Mouse (Mus musculus) T-helper 1 cell (primary cell): ENCODE data around the gene Slco1a5.
"Not testable (repeated sequence)": the region's sequence is repeated elsewhere in the genome, so short reads cannot be mapped to it uniquely, and the experiment has no call there.

ENCODE experiments used
- in situ Hi-C: fragments of 300-600 bp; cut with MboI, MseI; formaldehyde crosslinking; loops from one replicate; pipeline ENCODE4 v1.15.1; 2025; ENCODE audit warnings: high pct_unique_total_duplicates

The Slco1a5 gene

DNA sequence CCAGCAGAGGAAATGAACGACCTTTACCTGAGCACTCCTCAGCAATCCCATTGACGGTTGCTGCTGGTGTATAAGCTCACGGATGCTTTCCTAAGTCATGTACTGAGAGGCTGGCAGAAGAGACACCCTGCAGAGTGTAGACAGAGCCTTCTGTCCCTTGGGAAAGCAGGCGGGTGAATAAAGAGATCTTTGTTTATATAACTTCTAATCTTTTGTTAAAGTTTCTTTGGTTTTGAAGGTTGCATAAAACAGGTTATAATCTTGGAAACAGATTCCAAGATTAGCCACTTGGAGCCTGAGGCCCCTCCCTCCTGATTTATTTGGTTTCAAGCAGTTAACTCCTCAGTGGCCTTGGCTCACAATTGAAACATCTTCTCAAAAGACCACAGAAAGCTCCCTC is at the start of gene Slco1a5:
Gene Slco1a5 (minus strand): TSS at position 101 of the 400 bp plus-strand sequence.
- in situ Hi-C loops, result no loop called here

DNA sequence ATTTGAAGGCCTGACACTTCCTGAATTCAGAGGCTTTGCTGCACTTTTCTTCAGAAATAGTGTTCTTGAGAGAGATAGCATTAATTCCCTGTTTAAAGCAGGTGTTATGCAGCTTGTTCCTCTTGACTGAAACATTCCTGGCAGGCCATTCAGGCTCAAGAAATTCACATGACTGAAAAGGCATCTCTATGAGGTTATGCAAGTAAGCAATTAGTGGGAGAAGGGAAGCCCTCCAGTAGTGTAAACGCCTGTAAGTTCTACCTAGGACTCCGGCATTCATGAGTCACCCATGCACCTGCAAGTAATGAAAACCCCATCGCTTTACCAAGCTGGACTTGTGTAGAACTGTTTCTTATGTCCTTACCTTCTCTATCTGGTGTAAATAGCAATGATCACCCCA is 46.8 kb upstream of the Slco1a5 start:
- in situ Hi-C loops, result no loop called here

DNA sequence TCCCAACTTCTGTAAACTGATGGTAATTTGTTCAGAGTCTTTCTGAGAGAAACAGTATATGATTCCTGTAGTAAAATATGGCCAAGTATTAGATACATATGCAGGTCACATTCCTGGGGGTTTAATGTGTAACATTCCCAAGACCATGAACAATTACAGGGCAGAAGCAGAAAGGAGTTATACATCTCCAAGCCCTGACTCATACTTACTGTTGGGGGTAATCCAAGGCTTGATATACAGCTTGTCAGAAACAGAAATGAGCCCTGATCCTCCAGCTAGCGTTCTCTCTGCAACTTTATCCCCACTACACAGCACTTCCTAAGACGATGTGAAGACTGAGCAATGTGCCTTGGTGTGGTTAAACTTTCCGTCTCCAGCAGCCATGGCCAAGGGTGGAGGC is 44.8 kb upstream of the Slco1a5 start:
- in situ Hi-C loops, result no loop called here

DNA sequence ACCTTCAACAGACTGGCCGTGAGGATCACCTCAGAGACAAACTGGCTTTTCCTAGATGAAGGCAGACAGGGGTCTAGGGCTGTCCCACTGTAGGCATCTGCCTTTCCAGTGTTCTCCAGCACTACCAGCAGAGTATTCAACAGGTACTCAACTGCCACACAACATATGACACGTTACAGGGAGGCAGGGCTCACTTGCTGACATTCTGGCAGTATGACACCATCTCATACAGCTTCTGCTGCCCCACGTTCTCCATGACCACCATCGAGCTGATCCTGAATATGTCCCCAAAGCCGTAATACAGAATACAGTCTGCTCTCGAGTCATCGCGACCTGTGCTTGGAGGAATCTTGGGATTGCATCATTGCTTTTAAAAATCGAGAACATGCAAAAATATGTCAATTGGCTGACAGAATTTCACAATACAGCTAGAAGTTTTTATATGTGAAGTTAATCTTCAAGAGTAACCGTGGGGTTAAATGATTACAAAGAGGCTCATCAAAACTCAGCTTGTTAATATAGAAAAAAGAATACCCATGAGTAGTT is 43.8 kb upstream of the Slco1a5 start:
- in situ Hi-C loops, result no loop called here

DNA sequence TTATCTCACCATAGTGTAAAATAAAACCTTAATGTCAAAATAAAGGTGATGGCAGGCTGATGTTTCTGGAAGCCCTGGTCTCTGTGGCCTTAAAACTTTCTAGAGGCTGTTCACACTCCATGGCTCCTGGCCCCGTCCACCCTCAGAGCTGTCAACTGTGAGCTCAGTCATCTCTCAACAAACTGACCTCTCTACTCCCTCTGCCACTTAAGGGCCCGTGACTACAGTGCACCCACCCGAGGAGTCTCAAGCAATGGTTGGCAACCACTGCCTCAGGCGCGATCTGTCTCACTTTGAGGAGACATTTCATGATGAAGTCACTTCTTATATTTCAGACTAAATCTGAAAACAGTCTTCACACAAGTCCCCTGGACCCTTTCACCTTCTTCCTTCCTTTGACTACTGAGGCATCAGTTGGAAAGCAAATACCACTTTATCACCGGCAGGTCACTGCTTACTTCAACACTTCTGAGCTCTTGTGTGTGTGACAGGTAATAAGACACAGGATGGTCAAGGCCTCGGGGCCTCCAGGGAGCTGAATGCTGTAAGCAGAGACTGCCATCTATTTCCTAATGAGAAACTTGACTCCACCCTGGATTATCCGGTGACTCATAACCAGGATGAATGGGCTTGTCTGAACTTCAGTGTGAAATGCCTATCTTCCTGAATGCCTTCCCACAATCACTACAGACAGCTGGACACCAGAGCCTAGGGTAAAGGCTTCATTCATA is 43.1 kb upstream of the Slco1a5 start:
- in situ Hi-C loops, result no loop called here

DNA sequence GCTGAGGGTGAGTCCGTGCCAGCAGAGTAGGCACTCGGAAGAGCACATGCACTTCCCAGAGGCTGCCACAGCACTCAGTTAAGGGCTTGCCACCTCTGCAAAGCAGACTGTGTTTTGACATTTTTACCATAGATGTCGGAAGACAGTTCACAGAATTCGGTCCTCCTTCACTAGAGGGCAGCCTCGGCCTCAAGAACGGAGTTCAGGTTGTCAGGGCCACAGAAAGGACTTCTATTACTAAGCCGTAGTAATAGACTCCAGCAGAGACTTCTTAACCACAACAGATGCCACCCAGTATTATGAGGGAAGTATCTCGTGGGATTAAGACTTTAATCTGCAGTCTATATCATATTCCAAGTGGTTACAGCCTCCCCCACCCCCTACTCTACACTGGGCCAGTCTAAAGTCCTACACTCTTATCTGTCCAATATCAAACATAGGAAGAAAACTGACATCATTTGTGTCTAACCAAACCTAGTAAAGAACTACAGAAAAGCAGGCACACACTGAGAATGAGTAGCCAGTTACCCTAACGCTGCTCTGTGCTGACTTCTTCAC is 40.3 kb upstream of the Slco1a5 start:
- in situ Hi-C loops, result no loop called here

DNA sequence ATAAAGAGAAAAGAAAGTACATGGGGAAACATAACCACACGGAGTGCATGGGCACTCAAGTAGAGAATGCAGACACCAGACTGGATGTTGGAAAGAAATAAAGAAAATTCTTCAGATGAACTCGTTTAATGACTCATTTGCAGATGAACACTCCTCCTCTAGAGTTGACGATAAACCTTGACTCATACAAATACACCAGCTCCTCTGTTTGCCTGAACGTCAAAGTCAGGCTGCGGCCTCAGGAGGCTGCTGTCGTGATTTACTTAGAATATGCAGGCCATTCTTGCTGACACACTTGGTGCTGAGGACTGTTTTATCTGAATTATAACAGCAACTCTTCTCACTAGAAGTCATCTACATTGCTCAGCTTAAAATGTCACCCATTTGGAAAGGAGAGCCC is 39.3 kb upstream of the Slco1a5 start:
- in situ Hi-C loops, result no loop called here

DNA sequence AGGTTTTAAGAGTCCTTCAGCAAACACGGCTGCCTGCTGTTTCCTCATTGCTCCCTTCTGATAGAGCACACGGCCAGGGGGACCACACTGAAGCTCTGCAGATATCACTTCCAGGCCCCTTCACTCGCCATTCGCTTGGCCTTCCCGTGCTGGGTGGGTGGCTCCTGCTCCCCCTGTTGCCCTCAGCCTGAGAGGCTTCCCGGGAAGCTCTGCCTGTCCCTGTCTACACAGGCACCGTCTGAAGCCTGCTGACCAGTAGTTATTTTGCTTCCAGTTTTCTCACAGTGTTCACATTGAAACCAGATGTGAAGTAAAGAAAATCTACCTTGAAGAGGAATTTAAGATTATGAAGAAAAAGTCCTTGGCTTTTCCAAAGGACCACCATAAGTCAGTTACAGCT is 34.3 kb upstream of the Slco1a5 start:
- in situ Hi-C loops, result no loop called here

DNA sequence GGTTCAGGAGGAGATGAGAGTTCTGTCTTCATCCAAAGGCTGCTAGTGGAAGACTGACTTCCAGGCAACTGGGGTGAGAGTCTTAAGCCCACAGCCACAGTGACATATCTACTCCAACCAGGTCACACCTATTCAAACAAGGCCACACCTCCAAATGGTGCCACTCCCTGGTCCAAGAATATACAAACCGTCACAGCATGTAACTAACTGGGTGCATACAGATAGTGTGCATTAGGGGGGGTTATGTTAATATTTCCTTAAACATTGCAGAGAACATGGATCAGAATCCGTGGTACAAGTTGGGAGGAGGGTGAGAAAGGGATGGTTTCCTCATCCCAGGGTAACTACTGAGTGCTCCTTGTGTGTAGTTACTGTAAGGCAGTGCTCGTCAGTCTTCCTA is 29.3 kb upstream of the Slco1a5 start:
- in situ Hi-C loops, result not testable (repeated sequence)

DNA sequence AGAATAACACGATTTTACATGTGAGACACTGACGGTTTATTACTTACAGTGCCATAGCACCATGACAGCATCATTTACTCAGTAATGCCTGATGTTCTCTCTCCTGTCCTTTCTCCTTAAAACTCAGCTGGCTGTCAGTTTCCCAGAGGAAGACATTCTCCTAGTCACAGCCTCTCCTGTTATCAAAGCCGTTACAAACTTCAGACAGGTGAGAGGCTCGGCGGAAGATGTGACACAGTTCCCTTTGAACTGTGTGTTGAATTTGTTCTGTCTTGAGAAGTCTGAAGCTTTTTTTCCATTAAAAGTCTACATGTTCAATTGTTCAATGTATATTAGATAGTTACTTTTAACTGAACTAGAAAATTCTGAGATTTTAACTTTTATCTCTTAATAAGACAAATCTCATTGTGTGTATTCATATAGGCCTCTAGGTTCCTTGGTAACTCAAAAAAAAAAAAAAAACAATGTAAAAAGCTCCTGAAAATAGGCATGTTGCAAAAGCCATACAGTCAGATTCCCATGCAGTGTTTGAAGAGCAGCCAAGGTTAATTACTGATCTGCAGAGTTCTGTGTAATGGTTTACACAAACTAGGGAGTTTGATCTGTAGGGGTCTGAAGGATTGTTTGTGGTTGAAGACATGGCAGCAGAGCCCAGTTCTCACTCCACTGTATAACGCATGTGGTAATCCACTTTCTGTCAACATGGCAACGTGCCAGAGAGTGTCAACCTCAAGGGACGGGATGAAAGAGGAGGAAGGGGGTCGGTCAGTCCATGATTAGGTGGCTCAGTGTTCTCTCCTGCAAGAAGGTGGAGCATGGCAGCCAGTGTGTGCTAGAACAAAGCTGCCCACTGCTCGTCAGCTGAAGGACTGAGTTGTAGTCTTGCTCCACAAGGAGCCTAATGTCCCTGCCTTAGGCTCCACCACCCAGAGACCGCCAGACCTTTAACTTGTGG is 24.9 kb upstream of the Slco1a5 start:
- in situ Hi-C loops, result loop anchor here (10.0 to 25.0 kb wide), 2 partner anchors 860 to 1903 kb away; no protein-coding TSS in a partner anchor

DNA sequence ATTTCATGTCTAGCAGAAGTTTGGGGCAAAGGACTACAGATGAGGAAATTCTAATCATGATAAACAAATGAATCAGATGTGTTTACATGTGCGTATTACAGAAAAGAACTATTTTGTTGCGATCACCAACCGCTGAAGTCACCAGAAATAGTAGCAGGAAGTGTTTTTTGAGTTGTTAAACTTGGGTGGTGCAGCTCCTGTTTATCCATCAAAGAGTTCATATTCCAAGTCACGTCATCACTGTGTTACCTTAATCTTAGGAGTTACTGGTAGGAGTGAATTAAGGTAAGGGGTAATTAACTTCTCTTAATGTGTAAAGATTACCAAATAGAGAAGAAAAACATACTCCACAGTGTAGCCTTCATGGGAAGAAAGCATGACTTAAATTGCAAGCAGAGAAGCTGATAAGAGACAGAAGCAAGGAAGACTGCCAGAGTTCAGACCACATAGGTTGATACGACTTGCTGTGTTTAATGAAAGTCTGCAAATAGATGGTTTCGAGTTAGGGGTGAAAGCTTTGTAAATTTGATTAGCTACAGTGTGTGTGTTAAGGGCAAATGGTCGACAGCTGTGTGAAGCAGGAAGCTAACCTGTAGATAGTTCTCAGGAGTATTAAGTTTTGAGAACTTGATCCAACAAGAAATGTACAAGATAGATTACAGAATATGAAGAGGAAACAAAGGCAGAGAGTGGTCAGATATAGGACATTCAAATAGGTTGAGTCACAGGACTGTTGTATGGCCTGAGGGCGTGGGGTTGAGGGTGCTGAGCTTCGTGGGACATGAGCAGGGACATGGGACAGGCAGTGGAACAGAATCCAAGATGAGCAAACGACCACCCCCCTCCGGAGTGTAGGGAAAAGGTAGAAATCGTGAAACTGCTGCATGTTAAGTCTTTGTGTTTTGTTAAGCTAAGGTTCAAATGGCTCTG is 23.7 kb upstream of the Slco1a5 start:
- in situ Hi-C loops, result loop anchor here (10.0 to 25.0 kb wide), 2 partner anchors 859 to 1902 kb away; no protein-coding TSS in a partner anchor

DNA sequence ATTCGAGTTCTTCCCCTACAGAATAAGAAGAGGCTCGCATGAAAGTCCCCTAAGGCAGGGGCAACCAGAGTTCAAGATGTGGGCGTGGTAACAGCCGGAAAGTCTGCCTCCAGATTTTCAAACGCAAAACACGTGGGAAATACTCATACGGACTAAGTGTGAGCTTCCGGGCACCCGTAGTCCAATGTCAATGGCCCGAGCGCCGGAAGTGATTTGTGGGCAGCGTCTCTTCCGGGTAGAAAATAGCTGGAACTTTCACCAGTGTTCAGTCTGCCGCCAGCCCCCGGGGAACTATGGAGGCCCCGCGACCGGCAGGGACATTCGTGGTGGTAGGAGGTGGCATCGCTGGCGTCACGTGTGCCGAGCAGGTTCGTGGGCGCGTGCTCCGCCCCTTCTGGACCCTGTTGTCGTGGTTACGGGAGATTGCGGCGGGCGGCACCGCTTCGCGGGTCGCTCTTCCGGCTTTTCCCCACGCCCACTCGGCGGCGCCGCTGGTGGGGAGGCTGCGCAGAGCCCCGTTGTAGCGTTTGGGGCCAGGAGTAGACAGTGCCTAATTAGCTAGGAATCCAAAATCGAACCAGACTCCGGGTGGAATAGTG is 22.8 kb upstream of the Slco1a5 start, which contains the start of gene Pyroxd1:
Gene Pyroxd1 (plus strand): TSS at position 215 of the 599 bp plus-strand sequence.
- in situ Hi-C loops, result loop anchor here (10.0 to 25.0 kb wide), 2 partner anchors 858 to 1901 kb away; no protein-coding TSS in a partner anchor

DNA sequence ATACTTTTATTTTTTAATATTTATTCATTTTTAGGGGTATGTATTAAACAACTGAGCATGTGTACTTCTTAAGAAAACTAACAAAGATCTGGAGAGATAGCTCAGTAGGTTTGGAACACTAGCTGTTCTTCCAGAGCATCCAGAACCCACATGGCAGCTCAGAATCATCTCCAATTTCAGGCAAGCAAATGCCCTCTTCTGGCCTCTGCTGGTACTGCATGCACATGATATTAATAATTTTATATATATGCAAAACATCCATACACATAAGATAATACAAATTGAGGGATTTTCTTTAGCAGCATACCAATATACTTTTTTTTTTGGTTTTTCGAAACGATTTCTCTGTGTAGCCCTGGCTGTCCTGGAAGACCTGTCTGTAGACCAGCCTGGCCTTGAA is 20.8 kb upstream of the Slco1a5 start:
- in situ Hi-C loops, result loop anchor here (5.0 to 25.0 kb wide), 3 partner anchors 44 to 1899 kb away; partner anchors contain the start of genes Golt1b and Recql

DNA sequence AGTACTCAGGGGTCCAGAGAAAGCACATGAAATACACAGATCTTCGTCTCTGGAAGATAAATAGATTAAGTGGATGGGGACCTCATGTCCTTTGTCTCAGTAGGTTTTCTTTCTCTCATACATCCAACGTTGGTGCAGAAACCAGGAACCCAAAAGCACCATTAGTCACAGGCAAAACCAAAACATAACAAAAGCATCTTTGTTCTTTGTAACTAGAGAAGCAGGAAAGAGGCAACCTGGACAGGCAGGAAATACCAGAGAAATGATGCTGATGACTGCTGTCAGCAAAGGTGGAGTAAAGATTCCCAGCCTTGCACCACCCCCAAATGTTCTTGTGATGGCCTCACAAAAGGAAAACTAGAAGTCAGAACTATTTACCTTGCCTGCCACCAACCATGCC is 16.8 kb upstream of the Slco1a5 start:
- in situ Hi-C loops, result loop anchor here (25.0 kb wide), 1 partner anchor 852 kb away; no protein-coding TSS in a partner anchor

DNA sequence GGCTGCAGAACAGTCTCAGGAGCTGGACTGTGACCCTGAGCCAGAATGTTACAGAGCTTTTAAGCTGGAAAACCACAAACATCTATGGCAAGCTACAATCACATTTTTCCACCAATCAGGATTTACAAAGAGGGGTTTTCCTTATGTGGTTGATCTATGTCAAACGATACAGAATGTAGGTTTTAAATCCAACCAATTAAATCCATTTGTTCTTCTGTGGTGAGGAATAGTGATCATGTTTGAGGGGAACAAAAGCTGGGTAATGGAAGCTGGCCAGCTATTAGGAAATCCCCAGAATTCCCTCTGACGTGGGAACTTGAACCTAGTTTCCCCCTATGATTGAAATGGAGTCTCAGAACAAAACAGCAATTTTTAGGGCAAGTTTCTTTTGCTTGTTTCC is 16.2 kb upstream of the Slco1a5 start:
- in situ Hi-C loops, result loop anchor here (25.0 kb wide), 1 partner anchor 852 kb away; no protein-coding TSS in a partner anchor

DNA sequence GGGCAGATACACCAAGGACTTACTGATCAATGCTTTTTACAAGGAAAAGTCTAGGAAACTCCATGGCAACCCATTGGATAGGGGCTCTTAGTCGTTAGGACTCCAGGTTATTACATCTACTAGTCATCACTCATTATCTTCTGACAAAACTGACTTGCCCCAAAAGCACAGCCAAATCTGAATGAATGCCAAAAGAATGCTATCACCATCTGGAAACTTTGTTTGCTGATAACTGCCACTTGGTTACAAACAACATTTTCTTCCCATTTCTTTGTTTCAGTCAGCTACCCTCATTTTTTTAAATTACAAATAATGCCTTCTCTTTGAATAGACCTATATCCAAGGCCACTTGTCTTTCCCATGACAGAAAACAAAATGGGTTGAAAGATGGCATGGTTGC is 6.4 kb upstream of the Slco1a5 start:
- in situ Hi-C loops, result loop anchor here (25.0 kb wide), 1 partner anchor 842 kb away; no protein-coding TSS in a partner anchor

DNA sequence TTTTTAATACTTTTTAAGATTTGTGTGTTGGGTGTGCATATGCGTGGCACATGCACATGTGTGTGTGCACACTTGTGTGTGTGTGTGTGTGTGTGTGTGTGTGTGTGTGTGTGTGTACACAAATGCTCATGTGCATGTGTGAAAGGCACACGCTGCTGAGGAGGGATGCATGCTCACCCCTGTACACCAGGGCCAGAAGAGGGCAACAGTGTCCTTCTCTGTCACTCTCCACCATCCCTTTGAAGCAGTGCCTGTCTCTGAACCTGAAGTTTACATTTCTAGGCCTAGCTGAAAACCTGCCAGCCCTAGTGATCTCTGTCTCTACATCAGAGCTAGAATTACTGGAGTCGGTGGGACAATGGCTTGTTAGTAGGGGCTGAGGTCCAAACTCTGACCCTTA is 3.8 kb upstream of the Slco1a5 start:
- in situ Hi-C loops, result loop anchor here (25.0 kb wide), 1 partner anchor 839 kb away; no protein-coding TSS in a partner anchor

DNA sequence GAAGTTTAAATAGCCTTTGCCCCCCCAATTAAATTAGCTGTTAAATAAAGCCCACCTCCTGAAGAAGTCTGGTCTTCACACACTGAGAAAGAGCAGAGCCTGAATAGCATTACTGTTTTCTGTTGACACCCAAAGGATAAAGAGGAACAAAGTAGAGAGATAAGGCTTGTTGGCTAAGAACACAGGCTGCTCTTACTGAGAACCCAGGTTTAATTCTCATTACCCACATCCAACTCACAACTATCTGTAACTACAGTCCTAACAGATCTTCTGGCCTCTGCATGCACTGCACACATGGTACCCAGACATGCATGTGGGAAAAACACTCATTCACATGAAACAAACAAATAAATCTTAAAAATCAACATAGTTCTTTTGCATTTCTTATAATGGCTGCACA is 5.7 kb downstream of the Slco1a5 start:
- in situ Hi-C loops, result no loop called here

DNA sequence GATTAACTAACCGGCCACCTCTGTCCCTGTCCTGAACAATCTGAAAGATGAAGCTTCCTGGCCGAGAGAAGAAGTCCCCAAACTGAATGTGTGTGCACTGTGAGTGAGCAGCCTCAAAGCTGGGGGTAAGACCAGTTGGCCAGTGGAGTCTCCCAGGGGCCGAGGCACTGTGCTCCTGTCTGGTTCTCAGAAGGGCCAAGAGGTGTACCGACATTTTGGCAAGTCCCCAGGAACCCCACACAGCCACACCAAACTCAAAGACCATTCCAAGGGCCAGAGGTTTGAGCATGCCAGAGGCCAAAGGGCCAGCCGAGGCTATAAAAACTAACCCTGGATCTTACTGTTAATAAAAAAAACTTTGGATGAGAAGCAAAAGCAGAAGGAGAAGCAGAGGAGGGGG is 8.5 kb downstream of the Slco1a5 start:
- in situ Hi-C loops, result no loop called here

DNA sequence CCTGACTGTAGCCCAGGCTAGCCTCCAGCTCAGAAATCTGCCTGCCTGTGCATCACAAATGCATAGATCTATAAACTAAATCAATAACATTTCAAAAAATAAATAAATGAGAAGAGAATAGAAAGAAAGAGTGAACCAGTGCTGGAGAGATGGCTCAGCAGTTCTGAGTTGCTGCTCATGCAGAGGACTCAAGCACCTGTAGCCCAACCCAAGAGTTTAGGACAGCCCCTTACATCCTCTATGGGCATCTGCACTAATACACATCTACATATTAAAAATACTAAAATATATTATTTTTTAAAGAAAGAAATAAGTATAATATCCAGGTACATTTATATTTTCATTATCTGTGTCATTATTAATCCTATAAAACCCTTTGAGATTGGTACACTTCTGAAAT is 17.7 kb downstream of the Slco1a5 start:
- in situ Hi-C loops, result no loop called here
